Mouse (Mus musculus): ENCODE data around the gene Mrps27.

GRCm38 (mm10) chr13:99373684-99374083 lies 29.1 kb downstream of the Mrps27 start:
- TF ChIP-seq CTCF (IDR thresholded peaks at IDR 0.05; ENCODE audit: control insufficient read depth, insufficient read depth, low read length) (no peak), POLR2A (IDR thresholded peaks at IDR 0.05; ENCODE audit: borderline replicate concordance, control insufficient read depth, low read depth, low read length) (no peak)

Measured in bone marrow, adult 2 months (tissue).